Mouse (Mus musculus): ENCODE measurements around the gene Lef1. TPM values are rescaled to one million over a fixed set of nuclear protein-coding genes. Genes with fewer than 3 reads are reported as not detected.

Lef1 gene
- total and polyA plus RNA-seq, 3 experiments = 0.18 to 0.54 TPM; not detected in 1

DNA sequence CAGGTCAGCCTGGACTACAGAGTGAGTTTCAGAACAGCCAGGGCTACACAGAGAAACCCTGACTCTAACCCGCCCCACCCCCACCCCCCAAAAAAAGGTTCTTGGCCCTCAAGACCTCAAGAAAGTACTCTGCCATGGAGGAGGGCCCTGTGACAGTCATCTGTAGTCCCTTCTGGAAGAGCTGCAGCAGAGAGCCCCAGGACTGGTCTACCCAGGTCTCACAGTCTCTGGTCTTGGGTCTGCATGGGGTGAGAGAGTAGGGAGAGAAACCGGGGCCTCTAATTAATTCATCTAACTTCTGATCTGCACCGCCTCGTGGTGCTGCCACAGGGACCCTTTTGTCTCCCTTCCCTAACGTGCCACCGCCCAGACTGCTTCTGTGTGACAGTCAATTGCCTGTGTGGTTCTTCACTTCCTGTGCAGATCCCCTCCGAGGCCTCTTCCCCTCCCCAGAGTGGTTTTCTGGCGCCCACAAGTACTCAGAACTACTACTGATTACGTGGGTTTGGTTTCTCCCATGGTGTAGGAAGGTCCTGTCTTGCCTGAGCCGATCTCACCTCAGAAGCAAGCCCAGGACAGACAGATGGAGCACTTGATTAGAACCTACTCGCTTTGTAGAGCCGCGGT lies 98.1 kb downstream of the Lef1 start (continued):
- TF ChIP-seq BHLHE40 (IDR thresholded peaks at IDR 0.05; ENCODE audit: borderline replicate concordance, low read depth, low read length) = no peak
- TF ChIP-seq MAX (IDR thresholded peaks at IDR 0.05; ENCODE audit: low read length) = no peak
- no peak for TF ChIP-seq ZKSCAN1 (IDR thresholded peaks at IDR 0.05; ENCODE audit: low read depth, low read length)
- TF ChIP-seq CHD1 (IDR thresholded peaks at IDR 0.05; ENCODE audit: low read depth, low read length) = no peak

- Histone ChIP-seq H3K79me2 (ENCODE audit: control insufficient read depth, insufficient read depth, low read length, poor library complexity) (no peaks in the 10 kb centered on the region), H3K27me3 (ENCODE audit: control insufficient read depth in 1 of 2, insufficient read depth in 2 of 2, low read length in 2 of 2) (no peaks in the 10 kb centered on the region), H3K9me3 (replicated peaks; ENCODE audit: insufficient read depth, low read length) (no peaks in the 10 kb centered on the region), H3K27ac (ENCODE audit: control insufficient read depth, low read depth, low read length) (no peak overlapping the region), H3K4me3 (ENCODE audit: control insufficient read depth in 1 of 2, insufficient read depth in 1 of 2, low read depth in 2 of 2, low read length in 2 of 2) (no peak overlapping the region), H3K36me3 (ENCODE audit: control insufficient read depth in 1 of 2, insufficient read depth in 2 of 2, low read length in 2 of 2) (peaks cover 0 to 6% of the 10 kb centered on the region in 2 experiments; a peak in 2 of 4 replicates), H3K4me1 (ENCODE audit: control insufficient read depth in 1 of 2, insufficient read depth in 2 of 2, low read length in 2 of 2) (peaks cover 0 to 13% of the 10 kb centered on the region in 2 experiments; a peak in 2 of 4 replicates), H3K9ac (ENCODE audit: control insufficient read depth, low read depth, low read length, poor library complexity, severe bottlenecking) (no peak overlapping the region)
- DNase-seq (ENCODE audit: low read depth, low spot score) = peak; percentile 27
- TF ChIP-seq RAD21 (IDR thresholded peaks at IDR 0.05; ENCODE audit: low read depth, low read length) (peak; percentile 10), MXI1 (IDR thresholded peaks at IDR 0.05; ENCODE audit: low read depth, low read length) (no peak), CTCF (IDR thresholded peaks at IDR 0.05 in 2 of 3, conservative IDR thresholded peaks at IDR 0.05 in 1 of 3; ENCODE audit: control insufficient read depth in 1 of 3, insufficient read depth in 1 of 3, low read depth in 2 of 3, low read length in 3 of 3, poor library complexity in 1 of 3, severe bottlenecking in 1 of 3) (peak; percentile 40 to 65 (median 50))
These were observed 101.9 kb downstream of the Lef1 start for GRCm38 (mm10) chr3:131212200-131212599.

DNA sequence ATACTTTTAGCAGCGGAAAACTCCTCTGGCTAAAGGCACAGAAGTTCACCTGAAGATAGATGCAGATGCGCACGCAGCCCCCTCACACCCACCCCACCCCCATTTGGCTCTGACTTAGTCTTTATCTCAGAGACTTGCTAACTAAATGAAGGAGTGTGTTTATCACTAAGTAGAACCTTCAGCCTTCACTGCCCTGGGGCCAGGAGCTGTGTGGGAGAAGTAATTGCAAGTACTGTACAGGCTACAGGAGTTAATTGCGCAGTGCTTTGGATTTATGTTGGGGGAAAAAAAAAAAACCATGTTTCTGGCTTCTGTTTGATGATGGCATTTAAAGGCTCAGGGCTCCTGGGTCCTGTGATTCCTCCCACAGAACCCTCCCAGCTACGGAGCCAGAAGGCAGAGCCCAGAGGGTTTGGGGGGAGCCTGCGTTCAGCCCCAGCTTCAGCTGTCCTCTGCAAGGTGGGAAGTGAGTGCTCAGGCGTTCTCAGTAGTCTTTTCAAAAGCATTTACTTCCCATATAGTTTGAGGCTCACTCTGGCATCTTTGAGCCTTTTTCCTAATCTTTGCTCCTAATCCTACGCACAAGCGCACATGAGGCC lies 103.9 kb downstream of the Lef1 start:
- H3K79me2 ChIP-seq (ENCODE audit: control insufficient read depth, insufficient read depth, low read length, poor library complexity) = no peaks in the 10 kb centered on the region
- no peak for DNase-seq (ENCODE audit: low read depth, low spot score)
- H3K4me3 ChIP-seq (ENCODE audit: control insufficient read depth in 1 of 2, insufficient read depth in 1 of 2, low read depth in 2 of 2, low read length in 2 of 2) = no peak overlapping the region

DNA sequence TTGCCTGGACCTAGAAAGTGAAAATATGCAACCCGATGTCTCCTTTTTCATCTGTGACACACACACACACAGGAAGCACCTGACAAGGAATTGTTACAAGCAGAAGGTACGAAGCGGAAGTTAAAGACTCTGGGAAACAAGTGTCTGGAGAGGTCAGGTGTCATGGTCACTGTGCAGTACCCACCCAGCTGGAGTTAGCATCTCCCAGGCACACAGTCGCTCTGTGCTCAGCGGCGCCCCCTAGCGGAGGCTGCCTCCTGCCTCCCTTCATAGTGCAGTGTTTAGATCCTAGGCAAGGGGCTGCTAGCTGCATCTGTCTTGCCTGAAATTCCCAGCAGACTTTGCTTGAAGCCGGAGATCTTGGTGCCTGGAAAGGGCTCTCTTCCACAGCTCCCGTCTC lies 104.6 kb downstream of the Lef1 start:
- DNase-seq (ENCODE audit: low read depth, low spot score) = peak; percentile 21

More for the DNA sequence above, 103.9 kb downstream of the Lef1 start:
- H3K27me3 ChIP-seq (ENCODE audit: control insufficient read depth in 1 of 2, insufficient read depth in 2 of 2, low read length in 2 of 2) = no peaks in the 10 kb centered on the region
- H3K4me1 ChIP-seq (ENCODE audit: control insufficient read depth in 1 of 2, insufficient read depth in 2 of 2, low read length in 2 of 2) = no peaks in the 10 kb centered on the region; a peak in 1 of 4 replicates
- no peaks in the 10 kb centered on the region for H3K9me3 ChIP-seq (replicated peaks; ENCODE audit: insufficient read depth, low read length)
- no peaks in the 10 kb centered on the region for H3K36me3 ChIP-seq (ENCODE audit: control insufficient read depth in 1 of 2, insufficient read depth in 2 of 2, low read length in 2 of 2)
- no peak overlapping the region for H3K27ac ChIP-seq (ENCODE audit: control insufficient read depth, low read depth, low read length)
- H3K9ac ChIP-seq (ENCODE audit: control insufficient read depth, low read depth, low read length, poor library complexity, severe bottlenecking) = no peak overlapping the region
- no peak for TF ChIP-seq MAFK (IDR thresholded peaks at IDR 0.05; ENCODE audit: borderline replicate concordance, low read depth, low read length)
- TF ChIP-seq MXI1 (IDR thresholded peaks at IDR 0.05; ENCODE audit: low read depth, low read length) = no peak
- no peak for TF ChIP-seq ZC3H11A (IDR thresholded peaks at IDR 0.05; ENCODE audit: low read depth, low read length)
- no peak for TF ChIP-seq MYB (IDR thresholded peaks at IDR 0.05; ENCODE audit: low read depth, low read length)
- no peak for TF ChIP-seq TBP (IDR thresholded peaks at IDR 0.05; ENCODE audit: low read depth, low read length)
- no peak for TF ChIP-seq TCF12 (IDR thresholded peaks at IDR 0.05; ENCODE audit: low read depth, low read length)
- TF ChIP-seq POLR2A (IDR thresholded peaks at IDR 0.05; ENCODE audit: control insufficient read depth in 1 of 2, insufficient read depth in 1 of 2, low read depth in 1 of 2, low read length in 2 of 2, poor library complexity in 1 of 2) = no peak
- no peak for TF ChIP-seq RCOR1 (IDR thresholded peaks at IDR 0.05; ENCODE audit: low read depth, low read length)
- no peak for TF ChIP-seq KAT2A (conservative IDR thresholded peaks at IDR 0.05; ENCODE audit: low read depth, low read length)
- TF ChIP-seq USF1 (IDR thresholded peaks at IDR 0.05; ENCODE audit: low read depth, low read length) = no peak

More for the DNA sequence above, 104.6 kb downstream of the Lef1 start:
- H3K4me1 ChIP-seq (ENCODE audit: control insufficient read depth in 1 of 2, insufficient read depth in 2 of 2, low read length in 2 of 2) = no peaks in the 10 kb centered on the region
- TF ChIP-seq SMC3 (IDR thresholded peaks at IDR 0.05; ENCODE audit: low read depth, low read length) (peak; percentile 48), CTCF (IDR thresholded peaks at IDR 0.05 in 2 of 3, conservative IDR thresholded peaks at IDR 0.05 in 1 of 3; ENCODE audit: control insufficient read depth in 1 of 3, insufficient read depth in 1 of 3, low read depth in 2 of 3, low read length in 3 of 3, poor library complexity in 1 of 3, severe bottlenecking in 1 of 3) (peak; percentile 61 to 82 (median 77)), MAZ (IDR thresholded peaks at IDR 0.05; ENCODE audit: low read depth, low read length) (no peak), ZNF384 (IDR thresholded peaks at IDR 0.05; ENCODE audit: low read depth, low read length) (no peak), GATA1 (IDR thresholded peaks at IDR 0.05; ENCODE audit: low read depth, low read length) (no peak), JUND (IDR thresholded peaks at IDR 0.05; ENCODE audit: low read depth, low read length) (no peak), MAX (IDR thresholded peaks at IDR 0.05; ENCODE audit: low read length) (no peak), MYC (IDR thresholded peaks at IDR 0.05; ENCODE audit: low read depth, low read length) (no peak), TBP (IDR thresholded peaks at IDR 0.05; ENCODE audit: low read depth, low read length) (no peak), ZKSCAN1 (IDR thresholded peaks at IDR 0.05; ENCODE audit: low read depth, low read length) (no peak), TCF12 (IDR thresholded peaks at IDR 0.05; ENCODE audit: low read depth, low read length) (no peak)
- no peaks in the 10 kb centered on the region for H3K27me3 ChIP-seq (ENCODE audit: control insufficient read depth in 1 of 2, insufficient read depth in 2 of 2, low read length in 2 of 2)
- H3K36me3 ChIP-seq (ENCODE audit: control insufficient read depth in 1 of 2, insufficient read depth in 2 of 2, low read length in 2 of 2) = no peaks in the 10 kb centered on the region
- H3K27ac ChIP-seq (ENCODE audit: control insufficient read depth, low read depth, low read length) = no peak overlapping the region
- H3K4me3 ChIP-seq (ENCODE audit: control insufficient read depth in 1 of 2, insufficient read depth in 1 of 2, low read depth in 2 of 2, low read length in 2 of 2) = no peak overlapping the region
- H3K79me2 ChIP-seq (ENCODE audit: control insufficient read depth, insufficient read depth, low read length, poor library complexity) = no peaks in the 10 kb centered on the region
- H3K9ac ChIP-seq (ENCODE audit: control insufficient read depth, low read depth, low read length, poor library complexity, severe bottlenecking) = no peak overlapping the region
- no peaks in the 10 kb centered on the region for H3K9me3 ChIP-seq (replicated peaks; ENCODE audit: insufficient read depth, low read length)

All from MEL (cell line).